Mouse (Mus musculus): ENCODE data around the gene Magi1.

Magi1 gene

GRCm38 (mm10) chr6:93726829-93727455, 556.8 kb downstream of the Magi1 start:
- no peak for DNase-seq (ENCODE audit: low spot score)

GRCm38 (mm10) chr6:93726121-93726520, 557.6 kb downstream of the Magi1 start:
- DNase-seq (ENCODE audit: low spot score) = no peak

- no peak for DNase-seq (ENCODE audit: low spot score)
Measured at GRCm38 (mm10) chr6:93724749-93725148, 559.0 kb downstream of the Magi1 start.

- DNase-seq (ENCODE audit: low spot score) = no peak
Measured at GRCm38 (mm10) chr6:93723226-93723625, 560.5 kb downstream of the Magi1 start.

GRCm38 (mm10) chr6:93719532-93719931, 564.2 kb downstream of the Magi1 start:
- DNase-seq (ENCODE audit: low spot score) = no peak

GRCm38 (mm10) chr6:93718385-93718784, 565.3 kb downstream of the Magi1 start:
- peak; percentile 33 for DNase-seq (ENCODE audit: low spot score)

- no peak for DNase-seq (ENCODE audit: low spot score)
Measured at GRCm38 (mm10) chr6:93717826-93718375, 565.8 kb downstream of the Magi1 start.

- no peak for DNase-seq (ENCODE audit: low spot score)
Measured at GRCm38 (mm10) chr6:93716686-93717625, 566.8 kb downstream of the Magi1 start.

- no peak for DNase-seq (ENCODE audit: low spot score)
Measured at GRCm38 (mm10) chr6:93715181-93716180, 568.2 kb downstream of the Magi1 start.

- DNase-seq (ENCODE audit: low spot score) = no peak
Measured at GRCm38 (mm10) chr6:93704350-93704749, 579.4 kb downstream of the Magi1 start.

GRCm38 (mm10) chr6:93699436-93699835, 584.3 kb downstream of the Magi1 start:
- no peak for DNase-seq (ENCODE audit: low spot score)

GRCm38 (mm10) chr6:93697956-93698355, 585.8 kb downstream of the Magi1 start:
- no peak for DNase-seq (ENCODE audit: low spot score)

GRCm38 (mm10) chr6:93678766-93679165, 605.0 kb downstream of the Magi1 start:
- no peak for DNase-seq (ENCODE audit: low spot score)

- no peak for DNase-seq (ENCODE audit: low spot score)
Measured at GRCm38 (mm10) chr6:93666731-93667130, 617.0 kb downstream of the Magi1 start.

- DNase-seq (ENCODE audit: low spot score) = no peak
Measured at GRCm38 (mm10) chr6:93665056-93665805, 618.5 kb downstream of the Magi1 start.

- DNase-seq (ENCODE audit: low spot score) = no peak
Measured at GRCm38 (mm10) chr6:93661139-93661538, 622.6 kb downstream of the Magi1 start.

- no peak for DNase-seq (ENCODE audit: low spot score)
Measured at GRCm38 (mm10) chr6:93659534-93659933, 624.2 kb downstream of the Magi1 start.

GRCm38 (mm10) chr6:93657187-93657974, 626.3 kb downstream of the Magi1 start:
- no peak for DNase-seq (ENCODE audit: low spot score)

- no peak for DNase-seq (ENCODE audit: low spot score)
Measured at GRCm38 (mm10) chr6:93648581-93649230, 635.0 kb downstream of the Magi1 start.

Data from T-cell, adult 2 months (primary cell).